Mouse (Mus musculus) embryonic fibroblast, embryonic 13.5 days (primary cell): ENCODE data around the gene Fcer2a. TPM values are rescaled to one million over a fixed set of nuclear protein-coding genes. Genes with fewer than 3 reads are reported as not detected.

Source experiments
- H3K27ac ChIP-seq: 2 replicates; pipeline ENCODE4 v1.5.1; 2012; ENCODE audit warnings: low read length, control low read depth, inconsistent platforms; ENCODE audit not compliant: insufficient read depth
- H3K4me1 ChIP-seq: 2 replicates; pipeline ENCODE4 v1.6.1; 2011; ENCODE audit warnings: low read length; ENCODE audit not compliant: control insufficient read depth, insufficient read depth
- H3K4me3 ChIP-seq: 2 replicates; pipeline ENCODE4 v1.5.1; 2011; ENCODE audit warnings: mild to moderate bottlenecking, control low read depth, low read length; ENCODE audit not compliant: insufficient read depth
- CTCF ChIP-seq: IDR thresholded peaks from 2 replicates; pipeline ENCODE4 v1.5.1; 2011; ENCODE audit warnings: mild to moderate bottlenecking, control low read depth, low read length, moderate library complexity, borderline replicate concordance; ENCODE audit not compliant: insufficient read depth
- POLR2A ChIP-seq: IDR thresholded peaks from 2 replicates; pipeline ENCODE4 v1.6.1; 2011; ENCODE audit warnings: low read depth, mild to moderate bottlenecking, control low read depth, low read length, moderate library complexity
- polyA plus RNA-seq: library from polyadenylated mRNA; stranded (reverse); fragments of >200 nt; gene quantifications from 2 replicates; pipeline ENCODE4 v1.2.4, GENCODE M21; 2011; ENCODE audit warnings: low read depth; ENCODE audit not compliant: missing spikeins, insufficient read length

Fcer2a gene
- not detected in 2 replicates for polyA plus RNA-seq

DNA sequence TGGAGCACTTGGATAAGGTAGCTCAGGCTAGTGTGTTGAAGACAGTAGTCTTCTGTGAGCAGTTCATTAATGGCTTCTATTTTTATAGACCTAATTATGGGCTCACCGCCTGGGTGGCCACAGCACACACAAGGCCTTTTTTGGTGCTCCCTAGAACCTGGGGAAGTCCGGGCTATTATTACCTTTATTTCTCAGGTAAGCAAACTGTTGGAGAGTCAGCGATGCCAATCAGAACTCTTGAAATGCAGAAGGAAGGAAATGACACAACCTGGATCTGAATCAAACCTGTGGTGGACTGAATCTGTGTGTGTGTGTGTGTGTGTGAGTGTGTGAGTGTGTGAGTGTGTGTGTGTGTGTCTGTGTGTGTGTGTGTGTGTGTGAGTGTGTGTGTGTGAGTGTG, at the start of gene Fcer2a:
TSS of gene Fcer2a (minus strand) at position 55 of the 400 bp plus-strand sequence.
- Histone ChIP-seq H3K4me1 (no peaks in the 10 kb centered on the region), H3K4me3 (no peak within 1 kb of the TSS), H3K27ac (no peak within 1 kb of the TSS)
- TF ChIP-seq POLR2A (no peak), CTCF (no peak)

DNA sequence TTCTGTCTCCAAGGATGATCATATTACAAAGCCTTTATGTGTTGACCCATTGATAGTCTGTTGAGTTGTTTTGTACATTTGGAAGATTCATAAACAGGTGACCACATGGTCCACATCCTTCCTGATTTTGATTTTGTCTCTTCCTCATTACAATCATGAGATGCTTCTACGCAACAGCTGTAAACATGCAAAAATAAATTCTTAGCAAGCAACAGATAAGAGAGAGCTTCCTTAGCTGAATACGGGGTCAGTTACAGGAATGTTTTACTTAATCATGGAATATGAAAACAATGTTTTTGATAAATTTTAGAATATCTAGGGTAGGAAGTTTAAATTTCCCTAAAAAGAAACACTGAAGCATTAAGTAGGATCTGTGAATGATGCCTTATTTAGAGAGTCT, 43.0 kb upstream of the Fcer2a start:
- TF ChIP-seq POLR2A (no peak), CTCF (no peak)
- Histone ChIP-seq H3K27ac (no peak overlapping the region), H3K4me1 (no peaks in the 10 kb centered on the region), H3K4me3 (no peak overlapping the region)

DNA sequence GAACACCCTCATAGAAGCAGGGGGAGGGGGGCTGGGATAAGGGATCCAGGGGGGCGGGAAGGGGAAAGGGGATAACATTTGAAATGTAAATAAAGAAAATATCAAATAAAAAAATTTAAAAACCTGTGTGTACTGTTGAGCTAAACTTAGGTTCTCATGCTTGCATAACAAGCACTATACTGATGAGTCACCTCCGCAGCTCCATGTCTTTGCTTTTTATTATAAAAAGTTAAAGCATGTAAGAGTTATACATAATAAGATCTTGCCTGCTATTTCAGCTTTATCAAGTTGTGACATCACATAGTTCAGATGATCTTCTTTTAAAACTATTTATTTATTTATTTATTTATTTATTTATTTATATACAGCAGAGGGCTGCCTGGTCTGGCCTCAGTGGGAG, 41.6 kb upstream of the Fcer2a start:
- Histone ChIP-seq H3K4me1 (no peaks in the 10 kb centered on the region), H3K27ac (no peak overlapping the region)
- TF ChIP-seq POLR2A (no peak), CTCF (no peak)

DNA sequence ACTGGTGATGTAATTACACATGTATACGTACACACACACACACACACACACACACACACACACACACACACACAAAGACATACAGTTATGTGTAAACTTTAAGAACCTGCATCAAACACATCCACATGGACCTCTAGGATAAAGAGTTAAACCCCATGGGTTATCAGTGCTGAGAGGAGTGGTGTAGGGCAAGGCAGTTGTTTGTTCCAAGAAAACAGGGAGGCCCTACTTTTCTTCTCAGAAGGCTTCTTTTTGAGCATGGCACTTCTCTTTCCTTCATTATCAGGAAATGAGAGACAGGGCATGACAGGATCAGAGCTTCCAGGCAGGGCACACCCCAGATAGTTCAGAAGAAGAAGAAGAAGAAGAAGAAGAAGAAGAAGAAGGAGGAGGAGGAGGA, 40.1 kb upstream of the Fcer2a start:
- H3K27ac ChIP-seq = no peak overlapping the region
- H3K4me1 ChIP-seq = no peaks in the 10 kb centered on the region
- TF ChIP-seq POLR2A (no peak), CTCF (no peak)
- H3K4me3 ChIP-seq = no peak overlapping the region

More for the DNA sequence above, 41.6 kb upstream of the Fcer2a start:
- H3K4me3 ChIP-seq = no peak overlapping the region

DNA sequence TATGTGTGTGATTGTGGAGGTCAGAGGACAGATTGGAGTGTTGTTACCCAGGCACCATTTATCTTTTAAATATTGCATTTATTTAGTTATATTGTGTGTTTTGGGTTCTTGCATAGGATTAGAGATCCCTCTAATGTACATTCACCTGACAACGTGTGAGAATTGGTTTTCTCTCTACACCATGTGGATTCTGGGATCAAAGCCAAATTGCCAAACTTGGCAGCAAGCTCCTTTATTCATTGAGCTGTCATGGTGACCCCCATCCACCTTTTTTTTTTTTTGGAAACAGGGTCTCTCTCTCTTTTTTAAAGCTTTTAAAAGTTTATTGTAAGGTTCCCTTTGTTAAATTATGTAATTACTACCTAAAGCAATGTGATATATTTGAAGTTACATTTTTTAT, 27.1 kb upstream of the Fcer2a start:
- no peak overlapping the region for H3K4me3 ChIP-seq
- no peak for TF ChIP-seq POLR2A
- TF ChIP-seq CTCF = no peak
- H3K27ac ChIP-seq = no peak overlapping the region
- H3K4me1 ChIP-seq = no peaks in the 10 kb centered on the region

DNA sequence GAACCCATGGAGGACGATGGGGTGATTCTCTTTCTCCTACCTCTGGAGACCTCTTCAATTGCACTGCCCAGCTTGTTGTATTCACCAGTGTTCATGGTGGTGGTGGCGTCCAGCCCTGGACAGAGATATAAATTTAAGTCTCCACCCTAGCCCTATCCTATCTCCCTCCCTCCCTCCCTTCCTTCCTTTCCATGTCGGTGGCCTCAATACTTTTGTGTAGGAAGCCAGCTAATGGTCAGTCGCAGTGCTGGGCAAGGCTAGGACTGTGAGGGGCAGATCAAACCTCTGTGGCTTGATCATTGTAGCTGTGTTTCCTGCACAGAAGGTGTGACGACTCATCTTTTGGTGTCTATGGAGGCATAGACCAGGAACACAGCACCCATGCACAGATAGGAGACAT, 26.6 kb upstream of the Fcer2a start, which contains the start of gene Clec4g:
TSS of gene Clec4g (minus strand) at position 101 of the 400 bp plus-strand sequence.
- H3K4me3 ChIP-seq = no peak within 1 kb of the TSS

DNA sequence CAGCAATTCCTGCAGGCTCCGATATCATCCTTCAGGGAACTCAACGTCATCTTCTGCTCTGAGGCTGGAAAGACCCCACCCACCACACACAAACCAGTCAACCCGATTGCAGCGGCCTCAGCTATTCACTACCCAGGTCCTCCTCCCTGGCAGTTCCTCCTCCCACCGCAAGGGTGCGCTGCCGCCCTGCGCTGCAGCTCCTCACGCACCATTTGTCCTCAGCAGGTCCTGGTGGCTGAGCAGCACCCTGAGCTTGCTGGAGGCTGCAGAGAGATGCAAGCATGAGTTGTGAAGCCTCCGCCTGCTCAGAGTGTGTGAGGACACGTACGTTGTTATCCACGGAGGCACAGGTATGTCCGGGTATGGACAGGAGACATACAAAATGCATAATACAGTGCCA, 24.6 kb upstream of the Fcer2a start:
- Histone ChIP-seq H3K27ac (no peak overlapping the region), H3K4me3 (no peak overlapping the region), H3K4me1 (no peaks in the 10 kb centered on the region)
- TF ChIP-seq POLR2A (no peak), CTCF (peak; percentile 92)

More for the DNA sequence above, 26.6 kb upstream of the Fcer2a start, which contains the start of gene Clec4g:
- Histone ChIP-seq H3K4me1 (no peaks in the 10 kb centered on the region), H3K27ac (no peak within 1 kb of the TSS)
- TF ChIP-seq CTCF (no peak), POLR2A (no peak)

DNA sequence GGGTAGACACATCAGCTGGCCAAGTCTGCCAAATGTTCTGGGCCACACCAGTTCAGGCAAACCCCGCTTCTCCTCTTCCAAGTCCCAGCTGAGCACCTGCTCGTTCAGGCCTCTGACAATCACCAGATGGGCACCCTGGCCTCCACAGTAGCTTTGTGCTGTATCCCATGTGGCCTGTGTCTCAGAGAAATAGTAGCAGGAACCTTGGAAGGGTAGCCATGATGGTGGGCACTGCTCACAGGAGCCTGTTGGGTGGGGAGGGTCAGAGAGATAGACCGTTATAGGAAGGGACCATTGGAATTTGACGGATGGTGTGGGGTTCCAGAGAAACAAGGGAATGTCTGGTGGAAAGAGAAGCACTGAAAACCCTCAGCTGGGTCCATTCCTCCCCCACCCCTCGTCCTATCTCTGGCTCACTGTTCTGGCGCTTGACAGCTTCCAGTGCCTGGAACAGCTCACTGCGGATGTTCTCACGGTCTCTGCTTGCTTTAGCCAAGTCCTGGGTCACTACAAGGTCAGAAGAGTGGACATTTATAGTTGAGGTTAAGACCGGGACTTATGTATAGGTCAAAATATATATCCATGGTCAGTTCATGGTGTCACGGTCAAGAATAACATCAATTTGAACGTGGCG, 23.5 kb upstream of the Fcer2a start:
- Histone ChIP-seq H3K4me3 (no peak overlapping the region), H3K4me1 (no peaks in the 10 kb centered on the region), H3K27ac (no peak overlapping the region)
- TF ChIP-seq CTCF (no peak), POLR2A (no peak)

DNA sequence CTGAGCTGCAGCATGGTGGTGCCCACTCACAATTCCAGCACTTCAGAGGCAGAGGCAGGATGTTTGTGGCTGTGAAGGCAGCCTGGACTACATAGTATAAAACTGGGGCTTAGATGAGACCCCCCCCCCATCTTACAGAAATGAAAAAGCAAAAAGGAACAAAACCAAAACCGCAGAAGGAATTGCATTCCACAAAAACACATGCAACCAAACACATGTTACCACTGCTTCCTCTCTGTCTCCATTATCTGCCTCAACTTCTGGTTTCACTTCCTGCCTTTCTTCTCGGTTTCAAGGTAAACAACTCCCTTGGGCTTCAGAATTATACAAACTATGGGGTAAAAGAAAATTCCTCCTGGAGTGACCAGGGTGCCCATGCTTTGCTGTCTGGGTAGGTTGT, 17.7 kb upstream of the Fcer2a start:
- TF ChIP-seq CTCF (no peak), POLR2A (no peak)

DNA sequence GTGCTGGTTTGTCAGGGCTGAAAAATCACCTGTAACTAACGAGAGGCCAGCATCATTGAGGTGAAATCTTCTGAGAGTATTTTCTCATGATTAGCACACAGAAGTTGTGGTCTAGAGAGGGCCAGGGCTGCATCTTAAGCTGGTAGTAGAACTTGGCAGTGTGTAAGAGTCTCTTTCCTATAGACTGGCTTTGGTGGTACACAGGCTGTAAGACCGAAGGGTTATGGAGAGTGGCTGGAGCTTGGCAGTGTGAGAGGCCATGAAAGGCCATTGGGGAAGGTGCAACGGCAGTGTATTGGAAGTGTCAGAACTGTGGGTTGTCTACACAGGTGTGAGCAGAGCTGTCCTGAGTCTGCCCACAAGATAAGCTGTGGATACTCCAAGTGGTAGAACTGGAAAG, 16.3 kb upstream of the Fcer2a start:
- TF ChIP-seq CTCF (no peak), POLR2A (no peak)
- H3K4me1 ChIP-seq = no peaks in the 10 kb centered on the region
- H3K4me3 ChIP-seq = no peak overlapping the region
- H3K27ac ChIP-seq = no peak overlapping the region

More for the DNA sequence above, 17.7 kb upstream of the Fcer2a start:
- no peaks in the 10 kb centered on the region for H3K4me1 ChIP-seq
- H3K27ac ChIP-seq = no peak overlapping the region
- no peak overlapping the region for H3K4me3 ChIP-seq
